Mouse (Mus musculus): ENCODE data around the gene Gm45208.
"Not testable (repeated sequence)": the region's sequence is repeated elsewhere in the genome, so short reads cannot be mapped to it uniquely, and the experiment has no call there.

The Gm45208 gene

GRCm38 (mm10) chrX:7721514-7722281 is at the start of gene Gm45208:
Gm45208 (plus strand) TSS chrX:7722245.
- DNase-seq (ENCODE audit: low spot score), result peak; percentile 83

DNA sequence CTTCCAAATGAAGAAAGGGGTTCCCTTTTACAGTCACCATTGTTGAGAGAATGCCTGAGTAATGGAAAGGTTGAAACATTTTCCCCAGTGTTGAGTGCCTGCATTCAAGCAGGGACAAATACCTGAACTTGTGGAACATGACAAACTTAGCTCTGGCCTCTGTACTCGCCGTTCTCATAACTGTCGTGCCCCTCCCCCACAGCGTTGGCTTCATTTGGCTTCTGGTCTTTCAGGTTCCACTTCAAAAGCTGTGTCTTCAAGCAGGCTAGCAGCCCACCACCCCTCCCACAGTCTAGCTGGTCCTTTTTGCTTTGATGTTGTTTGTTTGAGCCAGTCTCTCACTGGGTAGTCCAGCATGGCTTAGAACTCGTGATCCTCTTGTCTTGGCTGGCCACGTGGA is 49.3 kb upstream of the Gm45208 start:
- DNase-seq (ENCODE audit: low spot score), result no peak

DNA sequence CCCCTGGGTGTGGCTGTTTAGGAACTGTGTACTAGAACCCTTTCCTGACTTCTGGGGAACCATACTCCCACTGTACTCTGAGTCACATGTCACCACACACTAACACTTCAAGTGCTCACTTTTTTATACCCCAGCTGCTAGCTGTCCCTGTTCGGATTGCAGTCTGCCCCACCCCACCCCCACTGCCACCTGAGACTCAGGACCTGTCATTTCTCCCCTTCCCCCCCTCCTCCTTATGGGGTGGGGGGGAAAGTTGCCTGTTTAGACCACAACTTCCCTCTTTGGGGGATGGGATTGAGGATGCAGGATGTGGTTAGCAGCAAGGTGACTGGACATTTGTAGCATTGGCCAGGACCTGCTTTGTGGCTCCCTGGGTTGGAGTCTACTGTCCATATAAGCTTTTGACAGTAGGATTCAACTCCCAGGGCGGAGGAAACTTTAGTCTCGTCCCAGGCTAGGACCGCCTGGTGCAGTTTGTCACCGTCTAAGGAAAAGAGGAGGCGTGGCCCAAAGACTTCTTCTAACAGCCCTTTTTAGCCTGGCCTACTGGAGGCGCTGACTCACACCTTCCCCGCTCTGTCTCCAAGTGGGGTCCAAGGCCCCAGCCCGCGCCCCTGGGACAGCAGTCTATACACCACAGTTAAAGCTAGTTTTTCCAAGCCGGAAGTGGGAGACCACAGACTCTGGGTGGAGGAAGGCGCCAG is 48.3 kb upstream of the Gm45208 start:
- no peak for DNase-seq (ENCODE audit: low spot score)

- DNase-seq (ENCODE audit: low spot score), result no peak
Observed at GRCm38 (mm10) chrX:7674284-7675000, 47.6 kb upstream of the Gm45208 start.

GRCm38 (mm10) chrX:7675001-7675380 is 47.1 kb upstream of the Gm45208 start:
- DNase-seq (ENCODE audit: low spot score), result no peak

- DNase-seq (ENCODE audit: low spot score), result no peak
Observed at GRCm38 (mm10) chrX:7678986-7679385, 43.1 kb upstream of the Gm45208 start.

DNA sequence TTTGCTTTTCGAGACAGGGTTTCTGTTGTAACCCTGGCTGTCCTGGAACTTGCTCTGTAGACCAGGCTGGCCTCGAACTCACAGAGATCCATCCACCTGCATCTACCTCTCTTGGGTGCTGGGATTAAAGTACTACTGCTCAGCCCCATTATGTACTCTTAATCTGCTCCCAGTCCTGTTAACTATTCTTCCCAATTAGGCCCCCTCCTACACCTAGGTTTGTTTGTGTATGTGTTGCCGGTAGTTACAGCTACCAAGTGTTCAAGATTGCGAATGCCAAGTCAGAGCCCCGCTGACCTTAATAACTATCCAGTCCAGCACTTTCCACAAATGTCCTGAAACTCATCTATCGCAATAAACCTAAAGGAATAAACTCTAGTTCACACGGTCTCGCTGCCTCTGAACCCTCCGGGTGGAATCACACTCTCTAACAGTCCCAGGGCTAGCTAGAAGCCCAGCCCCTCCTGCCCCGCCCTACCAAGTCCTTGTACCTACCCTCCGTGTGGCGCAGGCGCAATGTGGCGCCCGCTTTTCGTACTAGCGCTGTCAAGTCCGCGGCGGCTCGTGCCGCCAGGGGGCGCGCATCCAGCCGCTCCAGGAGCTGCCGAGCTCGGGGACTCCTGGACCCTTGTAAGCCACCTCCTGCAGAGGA is 42.5 kb upstream of the Gm45208 start:
- peak; percentile 93 for DNase-seq (ENCODE audit: low spot score)

DNA sequence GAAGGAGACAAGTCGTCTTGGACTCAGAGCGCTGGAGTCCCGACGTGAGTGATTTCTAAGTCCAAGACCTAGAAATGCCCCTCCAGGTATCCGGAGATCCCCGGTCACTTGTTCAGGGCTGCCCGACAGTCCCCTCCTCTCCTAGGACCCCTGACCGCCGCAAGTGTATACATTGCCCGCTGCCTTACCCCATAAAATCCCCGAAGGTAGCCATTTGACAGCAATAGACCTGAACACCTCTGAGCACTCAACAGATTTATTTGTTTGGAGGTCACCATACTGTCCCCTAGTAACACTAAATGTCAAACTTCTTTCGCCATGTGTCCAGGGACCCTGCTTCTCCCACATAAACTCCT is 42.0 kb upstream of the Gm45208 start:
- DNase-seq (ENCODE audit: low spot score), result no peak

- DNase-seq (ENCODE audit: low spot score), result no peak
Observed at GRCm38 (mm10) chrX:7680864-7681263, 41.2 kb upstream of the Gm45208 start, which contains the start of gene Magix. Magix (minus strand) TSS chrX:7681251.

- DNase-seq (ENCODE audit: low spot score), result no peak
Observed at GRCm38 (mm10) chrX:7688321-7688720, 33.7 kb upstream of the Gm45208 start.

DNA sequence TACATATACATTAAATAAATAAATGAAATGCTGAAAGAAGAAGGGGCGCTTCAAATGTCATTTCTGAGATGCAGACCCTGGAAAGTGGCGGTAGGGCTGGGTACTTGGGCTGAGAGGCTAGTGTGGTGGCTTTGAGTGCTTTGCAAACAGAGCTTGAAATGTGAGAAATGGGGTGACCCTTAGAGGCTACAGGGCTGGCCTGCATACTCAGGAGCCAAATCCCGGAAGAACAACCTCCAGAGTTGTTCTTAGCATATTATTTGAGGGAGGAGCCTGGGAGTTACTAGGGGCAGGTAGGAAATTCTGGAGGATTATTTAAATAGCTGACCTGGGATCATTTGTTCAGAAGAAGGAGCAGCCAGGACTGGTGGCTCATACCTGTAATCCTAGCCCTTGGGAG is 31.6 kb upstream of the Gm45208 start:
- DNase-seq (ENCODE audit: low spot score), result no peak

DNA sequence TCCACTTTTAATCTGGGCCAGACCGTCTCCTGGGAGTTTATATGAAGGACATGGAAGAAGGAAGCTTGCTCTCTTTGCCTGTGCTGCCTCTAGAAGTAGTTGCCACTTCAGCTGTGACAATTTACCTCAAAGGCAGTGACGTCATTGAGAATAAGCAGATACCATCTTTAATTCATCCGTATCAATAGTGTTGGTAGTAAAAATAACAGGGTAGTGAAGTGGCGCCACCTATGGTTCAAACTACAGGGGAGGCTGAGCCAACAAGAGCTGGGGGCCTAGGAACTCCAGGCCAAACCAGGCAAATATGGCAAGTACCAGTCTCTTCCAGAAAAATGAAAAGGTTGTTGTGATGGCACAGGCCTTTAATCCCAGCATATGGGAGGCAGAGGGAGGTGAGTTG is 29.2 kb upstream of the Gm45208 start:
- DNase-seq (ENCODE audit: low spot score), result peak; percentile 56

DNA sequence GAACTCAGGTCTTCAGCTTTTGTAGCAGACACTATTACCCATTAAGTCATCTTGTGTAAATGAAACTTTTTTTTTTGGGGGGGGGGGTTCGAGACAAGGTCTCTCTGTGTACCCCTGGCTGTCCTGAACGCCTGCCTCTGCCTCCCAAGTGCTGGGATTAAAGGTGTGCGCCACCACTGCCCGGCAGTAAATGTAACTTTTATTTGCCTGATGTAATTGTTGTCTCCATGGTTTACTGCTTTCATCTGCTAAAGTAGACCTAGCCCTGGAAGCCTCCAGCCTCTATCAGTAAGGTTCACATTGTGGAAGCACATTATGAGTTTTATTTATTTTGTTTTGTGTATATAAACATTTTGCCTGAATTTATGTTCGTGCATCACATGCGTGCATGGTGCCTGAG is 25.5 kb upstream of the Gm45208 start:
- no peak for DNase-seq (ENCODE audit: low spot score)

GRCm38 (mm10) chrX:7696954-7697381 is 25.1 kb upstream of the Gm45208 start, which contains the start of gene Gpkow:
Gpkow (plus strand) TSS chrX:7697131.
- DNase-seq (ENCODE audit: low spot score), result peak; percentile 88

GRCm38 (mm10) chrX:7713764-7714134 is 8.3 kb upstream of the Gm45208 start:
- DNase-seq (ENCODE audit: low spot score), result not testable (repeated sequence)

GRCm38 (mm10) chrX:7714135-7714899 is 7.7 kb upstream of the Gm45208 start, which contains the start of gene Wdr45:
Wdr45 (plus strand) TSS chrX:7714333.
- peak; percentile 93 for DNase-seq (ENCODE audit: low spot score)

DNA sequence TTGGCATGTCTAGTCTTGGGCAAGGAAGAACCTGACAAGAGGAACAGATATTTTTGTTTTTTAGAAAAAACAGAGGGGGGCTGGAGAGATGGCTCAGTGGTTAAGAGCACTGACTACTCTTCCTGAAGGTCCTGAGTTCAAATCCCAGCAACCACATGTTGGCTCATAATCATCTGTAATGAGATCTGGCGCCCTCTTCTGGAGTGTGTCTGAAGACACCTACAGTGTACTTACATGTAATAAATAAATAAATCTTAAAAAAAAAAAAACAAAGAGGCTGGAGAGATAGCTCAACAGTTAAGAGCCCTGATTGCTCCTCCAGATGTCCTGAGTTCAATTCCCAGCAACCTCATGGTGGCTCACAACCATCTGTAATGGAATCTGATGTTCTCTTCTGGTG is 6.0 kb upstream of the Gm45208 start:
- DNase-seq (ENCODE audit: low spot score), result not testable (repeated sequence)

DNA sequence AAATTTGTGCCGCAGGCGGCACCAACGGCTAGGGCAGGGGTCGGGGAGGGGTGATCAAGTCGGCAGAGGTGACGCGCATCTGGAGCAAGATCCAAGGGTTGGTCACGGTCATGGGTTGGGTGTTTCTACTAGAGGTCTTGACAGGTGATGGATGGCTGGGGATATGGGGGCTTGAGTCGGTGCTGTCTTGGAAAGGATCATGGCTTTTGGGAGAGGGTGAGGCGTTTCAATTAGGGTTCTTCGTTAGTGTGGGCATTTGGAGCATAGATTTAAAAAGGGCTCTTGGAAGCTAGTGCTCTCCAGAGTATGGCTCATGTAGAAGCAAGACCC is 202 bp downstream of the Gm45208 start:
- no peak for DNase-seq (ENCODE audit: low spot score)

DNA sequence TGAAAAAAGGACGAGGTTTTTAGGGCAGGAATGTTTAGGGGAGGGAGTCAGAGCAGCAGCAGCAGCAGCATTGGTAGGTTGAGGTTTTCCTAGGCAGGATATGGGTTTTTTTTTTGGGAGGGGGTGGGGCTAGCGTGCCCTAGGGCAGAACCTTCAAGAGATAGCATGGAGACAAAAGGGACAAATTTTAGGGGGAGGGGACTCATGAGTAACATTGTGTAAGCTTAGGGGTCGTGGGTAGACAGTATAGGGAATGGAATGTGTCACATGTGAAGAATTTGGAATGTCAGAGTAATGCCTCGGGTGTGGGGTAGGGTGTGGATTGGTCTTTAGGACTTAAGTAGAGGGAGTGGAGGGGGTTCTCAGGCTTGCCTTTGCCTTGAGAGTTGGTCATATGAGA is 646 bp downstream of the Gm45208 start:
- no peak for DNase-seq (ENCODE audit: low spot score)

- no peak for DNase-seq (ENCODE audit: low spot score)
Observed at GRCm38 (mm10) chrX:7724135-7724534, 2.1 kb downstream of the Gm45208 start.

GRCm38 (mm10) chrX:7725841-7726240 is 3.8 kb downstream of the Gm45208 start:
- DNase-seq (ENCODE audit: low spot score), result no peak

GRCm38 (mm10) chrX:7727176-7727575 is 5.1 kb downstream of the Gm45208 start:
- no peak for DNase-seq (ENCODE audit: low spot score)

Data from retina, embryonic 14.5 days (tissue).